Mouse (Mus musculus): ENCODE measurements around the gene Rnf130. TPM values are rescaled to one million over a fixed set of nuclear protein-coding genes. Genes with fewer than 3 reads are reported as not detected.

The Rnf130 gene
- polyA plus RNA-seq, 1 experiment from 2014 or later: 90.9 TPM

DNA sequence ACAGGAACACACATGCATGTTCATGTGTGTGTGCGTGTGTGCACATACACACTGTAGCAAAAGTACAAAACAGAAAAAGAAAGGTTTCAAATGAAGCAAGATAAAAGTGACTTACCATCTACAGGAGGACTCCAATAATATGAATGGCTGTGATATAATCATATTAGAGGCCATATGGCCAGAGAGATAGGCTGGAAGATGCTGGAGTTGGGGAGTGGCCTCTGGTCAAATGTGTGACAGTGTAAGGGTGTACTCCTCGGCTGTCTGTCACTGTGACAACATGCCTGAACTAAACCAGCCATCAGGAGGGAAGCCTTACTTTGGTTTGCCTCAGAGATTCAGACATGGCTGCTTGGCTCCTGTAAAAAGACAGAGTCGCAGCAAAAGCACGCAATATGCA lies 40.1 kb upstream of the Rnf130 start:
- H3K4me1 ChIP-seq (ENCODE audit: control insufficient read depth, insufficient read depth, low read length): no peaks in the 10 kb centered on the region
- H3K9me3 ChIP-seq (ENCODE audit: control insufficient read depth, low read length): no peaks in the 10 kb centered on the region
- ATAC-seq (ENCODE audit: low FRiP score) (no peak), DNase-seq (ENCODE audit: low spot score, missing footprints) (no peak)
- no peak overlapping the region for H3K27ac ChIP-seq (ENCODE audit: low read depth, low read length)
- 92% methylated on average over 4 of the region's 4 CpGs for WGBS
- no peak overlapping the region for H3K4me2 ChIP-seq
- no peaks in the 10 kb centered on the region for H3K36me3 ChIP-seq (ENCODE audit: control insufficient read depth, insufficient read depth, low read length)
- H3K27me3 ChIP-seq (ENCODE audit: control insufficient read depth, insufficient read depth, low read length): no peaks in the 10 kb centered on the region
- no peak overlapping the region for H3K4me3 ChIP-seq (ENCODE audit: low read depth, low read length)
- H3K9ac ChIP-seq (ENCODE audit: low read length): no peak overlapping the region

DNA sequence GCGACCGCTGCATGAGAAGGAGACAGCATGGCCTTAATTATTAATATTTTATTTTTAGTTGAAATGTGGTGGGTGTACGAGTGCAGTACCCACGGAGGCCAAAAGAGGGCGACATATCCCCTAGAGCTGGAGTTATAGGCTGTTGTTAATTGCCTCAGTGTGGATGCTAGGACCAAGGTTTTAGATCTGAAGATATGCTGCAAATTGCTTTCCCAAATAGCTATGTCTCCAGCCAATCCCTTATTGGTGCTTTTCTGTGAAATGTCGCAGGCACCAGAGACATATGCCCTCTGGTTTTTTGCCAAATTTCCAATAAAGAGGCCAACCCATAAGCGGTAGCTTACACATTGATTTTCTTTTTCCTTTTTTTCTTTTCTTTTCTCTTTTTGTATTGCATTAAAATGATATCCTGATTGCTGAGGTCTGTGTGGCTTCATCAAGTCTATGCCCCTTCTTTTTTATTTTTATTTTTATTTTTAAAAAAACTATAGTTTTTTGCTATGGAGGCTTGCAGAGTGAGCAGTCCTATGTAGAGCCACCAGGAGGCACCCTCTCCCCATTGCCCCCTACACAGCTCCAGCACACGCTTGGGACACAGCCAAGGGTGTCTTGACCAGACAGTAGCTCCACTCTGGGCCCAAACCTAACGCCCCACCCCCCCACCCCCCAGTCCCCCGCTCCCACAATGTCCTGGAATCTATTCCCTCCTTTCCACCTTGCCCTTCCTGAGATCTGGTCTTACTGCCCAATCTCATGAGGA lies 38.7 kb upstream of the Rnf130 start:
- peak; percentile 76 for ATAC-seq (ENCODE audit: low FRiP score)
- Histone ChIP-seq H3K27ac (ENCODE audit: low read depth, low read length) (no peak overlapping the region), H3K4me3 (ENCODE audit: low read depth, low read length) (no peak overlapping the region), H3K36me3 (ENCODE audit: control insufficient read depth, insufficient read depth, low read length) (no peaks in the 10 kb centered on the region), H3K9ac (ENCODE audit: low read length) (no peak overlapping the region), H3K27me3 (ENCODE audit: control insufficient read depth, insufficient read depth, low read length) (no peaks in the 10 kb centered on the region), H3K4me1 (ENCODE audit: control insufficient read depth, insufficient read depth, low read length) (no peaks in the 10 kb centered on the region), H3K4me2 (no peak overlapping the region), H3K9me3 (ENCODE audit: control insufficient read depth, low read length) (no peaks in the 10 kb centered on the region)
- 19% methylated on average over 10 of the region's 10 CpGs for WGBS
- peak; percentile 94 for DNase-seq (ENCODE audit: low spot score, missing footprints)

DNA sequence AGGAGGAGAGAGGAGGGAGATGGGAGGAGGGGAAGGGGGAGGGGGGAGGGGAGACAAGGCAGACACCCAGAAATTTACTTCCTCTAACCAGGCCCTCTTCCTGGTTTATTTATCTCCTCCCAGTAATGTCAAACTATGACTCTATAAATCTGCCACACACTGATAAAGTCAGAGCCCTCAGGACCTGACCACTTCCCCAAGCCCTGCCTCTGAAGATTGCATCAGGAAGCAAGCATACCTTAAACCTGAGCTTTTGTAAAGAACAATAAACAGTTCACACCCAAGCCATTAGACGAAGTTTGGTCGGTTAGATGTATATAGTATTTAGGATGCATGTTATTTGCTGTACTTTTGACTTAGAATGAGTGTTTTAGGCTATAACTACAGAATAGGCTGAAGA lies 30.6 kb upstream of the Rnf130 start:
- Histone ChIP-seq H3K9me3 (ENCODE audit: control insufficient read depth, low read length) (no peaks in the 10 kb centered on the region), H3K4me2 (no peak overlapping the region), H3K27me3 (ENCODE audit: control insufficient read depth, insufficient read depth, low read length) (no peaks in the 10 kb centered on the region), H3K9ac (ENCODE audit: low read length) (no peak overlapping the region), H3K36me3 (ENCODE audit: control insufficient read depth, insufficient read depth, low read length) (no peaks in the 10 kb centered on the region), H3K4me1 (ENCODE audit: control insufficient read depth, insufficient read depth, low read length) (no peaks in the 10 kb centered on the region), H3K4me3 (ENCODE audit: low read depth, low read length) (no peak overlapping the region), H3K27ac (ENCODE audit: low read depth, low read length) (no peak overlapping the region)
- DNase-seq (ENCODE audit: low spot score, missing footprints) (no peak), ATAC-seq (ENCODE audit: low FRiP score) (no peak)
- 88% methylated on average over 2 of the region's 2 CpGs for WGBS

DNA sequence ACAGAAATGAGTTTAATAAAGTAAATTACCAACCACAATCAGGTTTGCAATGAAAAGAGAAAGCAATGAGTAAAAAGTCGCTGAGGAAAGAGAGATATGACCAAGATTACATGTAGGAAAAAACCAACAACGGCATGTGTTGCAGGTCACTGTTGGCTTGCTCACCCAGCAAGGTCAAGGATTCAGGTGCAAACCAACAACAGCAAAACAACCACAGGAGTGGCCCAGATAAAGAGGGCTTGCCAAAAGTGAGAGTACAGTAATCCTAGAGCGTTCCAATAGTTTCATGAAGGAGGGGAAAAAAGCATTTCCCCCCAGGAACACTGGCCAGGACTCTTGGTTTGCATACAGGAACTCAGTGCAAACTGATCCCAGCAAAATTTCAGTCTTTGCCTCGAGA lies 28.7 kb upstream of the Rnf130 start:
- DNase-seq (ENCODE audit: low spot score, missing footprints): no peak
- H3K36me3 ChIP-seq (ENCODE audit: control insufficient read depth, insufficient read depth, low read length): no peaks in the 10 kb centered on the region
- H3K27ac ChIP-seq (ENCODE audit: low read depth, low read length): no peak overlapping the region
- H3K4me3 ChIP-seq (ENCODE audit: low read depth, low read length): no peak overlapping the region
- WGBS: 81% methylated on average over 4 of the region's 4 CpGs
- H3K4me1 ChIP-seq (ENCODE audit: control insufficient read depth, insufficient read depth, low read length): no peaks in the 10 kb centered on the region
- ATAC-seq (ENCODE audit: low FRiP score): no peak
- no peak overlapping the region for H3K4me2 ChIP-seq
- H3K27me3 ChIP-seq (ENCODE audit: control insufficient read depth, insufficient read depth, low read length): no peaks in the 10 kb centered on the region
- no peaks in the 10 kb centered on the region for H3K9me3 ChIP-seq (ENCODE audit: control insufficient read depth, low read length)
- H3K9ac ChIP-seq (ENCODE audit: low read length): no peak overlapping the region

DNA sequence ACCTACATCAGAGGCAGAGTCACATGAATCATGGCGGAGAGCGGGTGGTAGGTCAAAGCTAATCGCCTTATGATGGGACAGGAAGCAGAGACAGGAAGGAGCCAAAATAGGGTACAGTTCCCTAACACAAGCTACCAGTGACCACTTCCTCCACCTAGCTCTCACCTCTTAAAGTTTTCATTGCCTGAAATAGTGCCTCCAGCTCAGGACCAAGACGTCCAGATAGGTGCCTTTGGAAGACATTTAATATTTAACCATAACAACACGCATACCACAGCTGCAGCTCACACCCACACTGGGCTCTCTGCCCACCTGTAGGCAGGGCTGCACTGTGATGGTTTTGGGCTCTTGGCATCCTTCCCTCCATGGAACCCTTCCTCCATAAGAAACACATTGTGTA lies 27.8 kb upstream of the Rnf130 start:
- H3K4me2 ChIP-seq: no peak overlapping the region
- H3K4me3 ChIP-seq (ENCODE audit: low read depth, low read length): no peak overlapping the region
- ATAC-seq (ENCODE audit: low FRiP score): no peak
- no peaks in the 10 kb centered on the region for H3K9me3 ChIP-seq (ENCODE audit: control insufficient read depth, low read length)
- H3K27me3 ChIP-seq (ENCODE audit: control insufficient read depth, insufficient read depth, low read length): no peaks in the 10 kb centered on the region
- H3K4me1 ChIP-seq (ENCODE audit: control insufficient read depth, insufficient read depth, low read length): no peaks in the 10 kb centered on the region
- H3K9ac ChIP-seq (ENCODE audit: low read length): no peak overlapping the region
- WGBS: 90% methylated on average over 5 of the region's 5 CpGs
- H3K36me3 ChIP-seq (ENCODE audit: control insufficient read depth, insufficient read depth, low read length): no peaks in the 10 kb centered on the region
- DNase-seq (ENCODE audit: low spot score, missing footprints): no peak
- H3K27ac ChIP-seq (ENCODE audit: low read depth, low read length): no peak overlapping the region

DNA sequence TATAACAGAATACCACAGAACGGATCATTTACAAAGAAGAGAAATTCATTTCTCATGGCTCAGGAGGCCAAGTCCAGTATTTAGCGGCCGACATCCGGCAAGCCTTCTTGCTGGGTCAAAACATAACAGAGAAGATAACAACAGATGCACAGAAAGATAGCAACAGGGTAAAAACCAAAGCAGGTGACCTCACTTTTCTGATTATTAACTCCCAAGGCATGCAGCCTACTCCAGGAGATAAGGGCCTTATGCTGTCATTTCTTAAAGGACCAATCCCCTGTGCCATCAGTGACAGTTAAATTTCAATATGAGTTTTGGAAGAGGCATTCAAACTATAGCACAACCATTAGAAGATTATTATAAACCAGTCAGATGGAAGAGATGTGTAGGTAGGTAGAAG lies 22.3 kb upstream of the Rnf130 start:
- Histone ChIP-seq H3K4me1 (ENCODE audit: control insufficient read depth, insufficient read depth, low read length) (no peaks in the 10 kb centered on the region), H3K4me2 (no peak overlapping the region), H3K9ac (ENCODE audit: low read length) (no peak overlapping the region), H3K4me3 (ENCODE audit: low read depth, low read length) (no peak overlapping the region), H3K27ac (ENCODE audit: low read depth, low read length) (no peak overlapping the region), H3K27me3 (ENCODE audit: control insufficient read depth, insufficient read depth, low read length) (no peaks in the 10 kb centered on the region), H3K9me3 (ENCODE audit: control insufficient read depth, low read length) (no peaks in the 10 kb centered on the region), H3K36me3 (ENCODE audit: control insufficient read depth, insufficient read depth, low read length) (no peaks in the 10 kb centered on the region)
- DNase-seq (ENCODE audit: low spot score, missing footprints) (no peak), ATAC-seq (ENCODE audit: low FRiP score) (no peak)
- 95% methylated on average over 4 of the region's 4 CpGs for WGBS

DNA sequence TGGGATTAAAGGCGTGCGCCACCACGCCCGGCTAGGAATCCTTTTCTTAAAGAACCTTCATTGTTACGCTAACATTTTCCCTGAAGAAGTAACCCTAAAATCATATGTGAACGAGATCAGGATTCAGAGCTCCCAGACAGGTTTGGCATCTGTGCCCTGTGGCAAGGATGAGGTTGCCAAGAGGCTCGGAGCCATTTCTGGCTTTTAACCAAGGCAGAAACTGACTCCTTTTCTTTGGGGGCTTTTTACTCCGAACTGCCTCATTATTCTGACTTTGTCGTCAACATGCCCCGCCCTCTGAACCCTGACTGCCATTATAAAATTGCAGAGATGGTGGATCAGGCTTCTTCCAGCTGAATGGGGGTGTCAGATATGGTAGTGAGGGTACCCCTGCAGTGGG lies 17.4 kb upstream of the Rnf130 start:
- Histone ChIP-seq H3K27ac (ENCODE audit: low read depth, low read length) (no peak overlapping the region), H3K4me2 (no peak overlapping the region), H3K9ac (ENCODE audit: low read length) (no peak overlapping the region), H3K9me3 (ENCODE audit: control insufficient read depth, low read length) (no peaks in the 10 kb centered on the region), H3K27me3 (ENCODE audit: control insufficient read depth, insufficient read depth, low read length) (no peaks in the 10 kb centered on the region), H3K4me3 (ENCODE audit: low read depth, low read length) (no peak overlapping the region), H3K4me1 (ENCODE audit: control insufficient read depth, insufficient read depth, low read length) (no peaks in the 10 kb centered on the region), H3K36me3 (ENCODE audit: control insufficient read depth, insufficient read depth, low read length) (no peaks in the 10 kb centered on the region)
- ATAC-seq (ENCODE audit: low FRiP score) (no peak), DNase-seq (ENCODE audit: low spot score, missing footprints) (no peak)
- WGBS: 69% methylated on average over 10 of the region's 10 CpGs

DNA sequence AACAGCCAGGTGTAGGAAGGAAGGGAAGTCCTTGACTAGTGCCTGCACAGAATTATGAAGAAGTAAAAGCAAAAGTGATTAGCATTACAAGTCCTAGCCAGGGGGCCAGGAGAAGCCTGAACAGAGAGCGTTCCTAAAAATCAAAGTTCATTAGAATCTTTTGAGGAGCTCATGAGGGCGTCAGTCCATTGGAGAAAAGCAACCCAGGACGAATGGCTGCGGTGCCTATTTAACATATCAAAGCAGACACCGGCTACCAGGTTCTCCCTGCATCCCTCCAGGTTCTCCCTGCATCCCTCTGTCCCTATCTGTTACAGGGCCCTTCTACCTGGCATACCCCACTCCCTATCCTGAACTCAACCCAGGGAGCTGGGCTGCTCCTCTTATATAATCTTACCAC lies 16.9 kb upstream of the Rnf130 start:
- Histone ChIP-seq H3K4me2 (no peak overlapping the region), H3K4me1 (ENCODE audit: control insufficient read depth, insufficient read depth, low read length) (no peaks in the 10 kb centered on the region), H3K9ac (ENCODE audit: low read length) (no peak overlapping the region), H3K27me3 (ENCODE audit: control insufficient read depth, insufficient read depth, low read length) (no peaks in the 10 kb centered on the region), H3K27ac (ENCODE audit: low read depth, low read length) (no peak overlapping the region), H3K4me3 (ENCODE audit: low read depth, low read length) (no peak overlapping the region), H3K36me3 (ENCODE audit: control insufficient read depth, insufficient read depth, low read length) (no peaks in the 10 kb centered on the region), H3K9me3 (ENCODE audit: control insufficient read depth, low read length) (no peaks in the 10 kb centered on the region)
- no peak for ATAC-seq (ENCODE audit: low FRiP score)
- no peak for DNase-seq (ENCODE audit: low spot score, missing footprints)
- WGBS: 28% methylated on average over 5 of the region's 5 CpGs

DNA sequence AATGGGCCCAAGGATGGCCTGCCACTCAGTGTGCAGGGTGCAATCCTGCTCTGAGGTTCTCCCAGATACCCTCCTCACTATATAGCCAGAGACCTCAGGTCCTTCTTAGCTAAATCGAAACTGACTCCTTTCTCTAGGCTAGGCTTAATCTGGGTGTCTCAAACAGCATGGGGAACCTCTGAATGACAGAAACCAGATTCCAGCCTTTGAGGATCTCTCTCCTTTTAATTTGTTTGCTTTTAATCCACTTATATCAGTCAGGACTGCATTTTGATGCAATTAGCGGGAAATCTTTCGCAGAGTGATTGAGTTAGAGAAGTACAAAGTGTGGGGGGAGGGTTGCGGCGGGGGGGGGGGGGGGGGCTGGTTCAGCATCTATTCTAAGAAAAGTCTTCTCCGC lies 12.1 kb upstream of the Rnf130 start:
- H3K36me3 ChIP-seq (ENCODE audit: control insufficient read depth, insufficient read depth, low read length): no peaks in the 10 kb centered on the region
- no peak overlapping the region for H3K27ac ChIP-seq (ENCODE audit: low read depth, low read length)
- no peaks in the 10 kb centered on the region for H3K27me3 ChIP-seq (ENCODE audit: control insufficient read depth, insufficient read depth, low read length)
- DNase-seq (ENCODE audit: low spot score, missing footprints) (no peak), ATAC-seq (ENCODE audit: low FRiP score) (no peak)
- H3K9me3 ChIP-seq (ENCODE audit: control insufficient read depth, low read length): no peaks in the 10 kb centered on the region
- H3K4me1 ChIP-seq (ENCODE audit: control insufficient read depth, insufficient read depth, low read length): no peaks in the 10 kb centered on the region
- no peak overlapping the region for H3K4me3 ChIP-seq (ENCODE audit: low read depth, low read length)
- H3K4me2 ChIP-seq: no peak overlapping the region
- H3K9ac ChIP-seq (ENCODE audit: low read length): no peak overlapping the region
- 53% methylated on average over 6 of the region's 6 CpGs for WGBS
